Mouse (Mus musculus) kidney, adult 2 months (tissue): ENCODE measurements around the gene Hectd1.

ENCODE experiments used
- CTCF ChIP-seq: fragments of 200-500 bp; conservative IDR thresholded peaks from 2 replicates; pipeline ENCODE4 v1.5.1; 2011; ENCODE audit warnings: low read depth, mild to moderate bottlenecking, control low read depth, low read length, moderate library complexity, mixed read lengths; ENCODE audit not compliant: insufficient read depth, insufficient read length
- POLR2A ChIP-seq: fragments of 200-500 bp; IDR thresholded peaks from one replicate; pipeline ENCODE4 v1.6.1; 2011; ENCODE audit warnings: low read depth, low read length, control low read depth

GRCm38 (mm10) chr12:51844771-51845256 is 15.5 kb upstream of the Hectd1 start:
- no peak for TF ChIP-seq CTCF
- TF ChIP-seq POLR2A: peak; percentile 47
